Mouse (Mus musculus): ENCODE measurements around the gene Xirp1. TPM values are rescaled to one million over a fixed set of nuclear protein-coding genes. Genes with fewer than 3 reads are reported as not detected.
A peak's percentile ranks its signal among the peaks of the same experiment; 100 is the strongest.

Xirp1 gene
- polyA plus RNA-seq, 1 experiment = not detected

GRCm38 (mm10) chr9:120001945-120002725 is 21.3 kb downstream of the Xirp1 start:
- H3K27ac ChIP-seq (ENCODE audit: insufficient read depth, low read depth, low read length) = peak overlapping the region; percentile 27; the same call in 1 of the 2 replicates
- TF ChIP-seq CTCF (IDR thresholded peaks at IDR 0.05; ENCODE audit: extremely low read depth, insufficient read length, insufficient replicate concordance, low read depth, low read length) (no peak), POLR2A (IDR thresholded peaks at IDR 0.05; ENCODE audit: low read depth, low read length) (no peak; the same call in 1 of the 2 replicates)
- H3K27me3 ChIP-seq (ENCODE audit: control insufficient read depth, insufficient read depth, low read length) = no peaks in the 10 kb centered on the region
- H3K36me3 ChIP-seq (ENCODE audit: control insufficient read depth, insufficient read depth, low read length) = no peaks in the 10 kb centered on the region
- peak overlapping the region; percentile 64 for H3K4me3 ChIP-seq (ENCODE audit: low read depth, low read length)
- H3K4me1 ChIP-seq (ENCODE audit: control insufficient read depth, insufficient read depth, insufficient read length, low read length) = peaks cover 3% of the 10 kb centered on the region; the same call in 1 of the 2 replicates
- WGBS = 9% methylated on average over 31 of the region's 31 CpGs

DNA sequence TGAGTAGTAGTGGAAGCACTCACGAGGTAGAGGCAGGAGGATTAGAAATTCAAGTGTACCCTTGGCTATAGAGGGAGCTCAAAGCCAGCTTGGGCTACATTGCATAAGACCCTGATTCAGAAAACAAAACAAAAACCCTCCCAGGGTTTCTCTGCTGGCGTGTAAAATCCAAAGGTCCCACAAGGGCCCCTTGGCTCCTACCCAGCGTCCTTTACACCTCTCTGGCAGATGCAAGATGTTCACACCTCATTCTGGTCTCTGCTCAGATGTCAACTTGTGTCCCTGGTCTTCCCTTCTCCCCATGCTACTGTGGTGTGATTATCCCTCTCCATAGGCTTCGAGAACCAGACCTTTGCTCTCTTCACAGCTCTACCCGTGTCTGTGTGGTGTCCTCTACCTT is 22.6 kb downstream of the Xirp1 start:
- Histone ChIP-seq H3K27me3 (ENCODE audit: control insufficient read depth, insufficient read depth, low read length) (no peaks in the 10 kb centered on the region), H3K27ac (ENCODE audit: insufficient read depth, low read depth, low read length) (no peak overlapping the region), H3K36me3 (ENCODE audit: control insufficient read depth, insufficient read depth, low read length) (no peaks in the 10 kb centered on the region), H3K4me3 (ENCODE audit: low read depth, low read length) (no peak overlapping the region), H3K4me1 (ENCODE audit: control insufficient read depth, insufficient read depth, insufficient read length, low read length) (peaks cover 3% of the 10 kb centered on the region; the same call in 1 of the 2 replicates)
- 56% methylated on average over 5 of the region's 5 CpGs for WGBS
- TF ChIP-seq CTCF (IDR thresholded peaks at IDR 0.05; ENCODE audit: extremely low read depth, insufficient read length, insufficient replicate concordance, low read depth, low read length) (no peak), POLR2A (IDR thresholded peaks at IDR 0.05; ENCODE audit: low read depth, low read length) (no peak)

GRCm38 (mm10) chr9:119999636-120000035 is 23.8 kb downstream of the Xirp1 start:
- TF ChIP-seq CTCF (IDR thresholded peaks at IDR 0.05; ENCODE audit: extremely low read depth, insufficient read length, insufficient replicate concordance, low read depth, low read length) = no peak
- TF ChIP-seq POLR2A (IDR thresholded peaks at IDR 0.05; ENCODE audit: low read depth, low read length) = no peak
- Histone ChIP-seq H3K27ac (ENCODE audit: insufficient read depth, low read depth, low read length) (no peak overlapping the region), H3K36me3 (ENCODE audit: control insufficient read depth, insufficient read depth, low read length) (no peaks in the 10 kb centered on the region), H3K4me1 (ENCODE audit: control insufficient read depth, insufficient read depth, insufficient read length, low read length) (peaks cover 3% of the 10 kb centered on the region; the same call in 1 of the 2 replicates), H3K27me3 (ENCODE audit: control insufficient read depth, insufficient read depth, low read length) (no peaks in the 10 kb centered on the region), H3K4me3 (ENCODE audit: low read depth, low read length) (no peak overlapping the region)
- WGBS = 71% methylated on average over 6 of the region's 6 CpGs

- TF ChIP-seq CTCF (IDR thresholded peaks at IDR 0.05; ENCODE audit: extremely low read depth, insufficient read length, insufficient replicate concordance, low read depth, low read length) = no peak
- TF ChIP-seq POLR2A (IDR thresholded peaks at IDR 0.05; ENCODE audit: low read depth, low read length) = no peak
- H3K4me1 ChIP-seq (ENCODE audit: control insufficient read depth, insufficient read depth, insufficient read length, low read length) = peaks cover 3% of the 10 kb centered on the region; the same call in 1 of the 2 replicates
- no peaks in the 10 kb centered on the region for H3K36me3 ChIP-seq (ENCODE audit: control insufficient read depth, insufficient read depth, low read length)
- no peaks in the 10 kb centered on the region for H3K27me3 ChIP-seq (ENCODE audit: control insufficient read depth, insufficient read depth, low read length)
- WGBS = 90% methylated on average over 1 of the region's 1 CpGs
- H3K27ac ChIP-seq (ENCODE audit: insufficient read depth, low read depth, low read length) = no peak overlapping the region
- no peak overlapping the region for H3K4me3 ChIP-seq (ENCODE audit: low read depth, low read length)
Observed at GRCm38 (mm10) chr9:119998776-119999175, 24.6 kb downstream of the Xirp1 start.

GRCm38 (mm10) chr9:119996080-119996479 is 27.3 kb downstream of the Xirp1 start:
- H3K36me3 ChIP-seq (ENCODE audit: control insufficient read depth, insufficient read depth, low read length) = no peaks in the 10 kb centered on the region
- WGBS = 77% methylated on average over 4 of the region's 4 CpGs
- TF ChIP-seq POLR2A (IDR thresholded peaks at IDR 0.05; ENCODE audit: low read depth, low read length) (no peak), CTCF (IDR thresholded peaks at IDR 0.05; ENCODE audit: extremely low read depth, insufficient read length, insufficient replicate concordance, low read depth, low read length) (no peak)

DNA sequence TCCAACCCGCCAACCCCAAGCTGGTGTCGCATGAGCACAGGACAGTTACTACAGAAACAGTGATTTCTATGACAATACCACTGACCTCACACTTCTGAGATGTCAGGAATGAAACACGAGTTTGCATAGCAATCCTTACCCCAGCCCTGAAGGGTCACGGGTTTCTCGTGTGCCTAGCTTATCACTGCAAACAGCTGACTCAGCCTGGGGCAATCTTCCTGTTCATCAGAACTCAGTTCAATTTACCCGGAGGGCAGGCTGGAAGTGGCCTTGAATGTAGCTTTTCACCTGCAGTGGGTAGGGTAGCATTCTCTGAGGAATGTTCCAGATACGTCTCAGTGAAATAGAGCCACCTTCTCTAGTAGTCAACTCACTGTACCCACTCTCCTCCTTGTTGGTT is 29.2 kb downstream of the Xirp1 start:
- TF ChIP-seq CTCF (IDR thresholded peaks at IDR 0.05; ENCODE audit: extremely low read depth, insufficient read length, insufficient replicate concordance, low read depth, low read length) = no peak
- no peak for TF ChIP-seq POLR2A (IDR thresholded peaks at IDR 0.05; ENCODE audit: low read depth, low read length)
- 45% methylated on average over 7 of the region's 7 CpGs for WGBS
- Histone ChIP-seq H3K4me3 (ENCODE audit: low read depth, low read length) (no peak overlapping the region), H3K27ac (ENCODE audit: insufficient read depth, low read depth, low read length) (no peak overlapping the region), H3K4me1 (ENCODE audit: control insufficient read depth, insufficient read depth, insufficient read length, low read length) (no peaks in the 10 kb centered on the region), H3K36me3 (ENCODE audit: control insufficient read depth, insufficient read depth, low read length) (no peaks in the 10 kb centered on the region), H3K27me3 (ENCODE audit: control insufficient read depth, insufficient read depth, low read length) (peaks cover 7% of the 10 kb centered on the region; the same call in 1 of the 2 replicates)

More at GRCm38 (mm10) chr9:119996080-119996479, 27.3 kb downstream of the Xirp1 start:
- Histone ChIP-seq H3K4me3 (ENCODE audit: low read depth, low read length) (no peak overlapping the region), H3K27ac (ENCODE audit: insufficient read depth, low read depth, low read length) (no peak overlapping the region), H3K4me1 (ENCODE audit: control insufficient read depth, insufficient read depth, insufficient read length, low read length) (no peaks in the 10 kb centered on the region), H3K27me3 (ENCODE audit: control insufficient read depth, insufficient read depth, low read length) (peaks cover 7% of the 10 kb centered on the region; the same call in 1 of the 2 replicates)

GRCm38 (mm10) chr9:119993092-119993844 is 30.1 kb downstream of the Xirp1 start:
- WGBS = 53% methylated on average over 10 of the region's 10 CpGs
- peaks cover 7% of the 10 kb centered on the region; the same call in 1 of the 2 replicates for H3K27me3 ChIP-seq (ENCODE audit: control insufficient read depth, insufficient read depth, low read length)
- H3K4me1 ChIP-seq (ENCODE audit: control insufficient read depth, insufficient read depth, insufficient read length, low read length) = no peaks in the 10 kb centered on the region
- no peak overlapping the region for H3K4me3 ChIP-seq (ENCODE audit: low read depth, low read length)
- TF ChIP-seq POLR2A (IDR thresholded peaks at IDR 0.05; ENCODE audit: low read depth, low read length) (no peak), CTCF (IDR thresholded peaks at IDR 0.05; ENCODE audit: extremely low read depth, insufficient read length, insufficient replicate concordance, low read depth, low read length) (no peak)
- no peaks in the 10 kb centered on the region for H3K36me3 ChIP-seq (ENCODE audit: control insufficient read depth, insufficient read depth, low read length)
- no peak overlapping the region for H3K27ac ChIP-seq (ENCODE audit: insufficient read depth, low read depth, low read length)
